Mouse (Mus musculus): ENCODE measurements around the gene Pex11b. TPM values are rescaled to one million over a fixed set of nuclear protein-coding genes. Genes with fewer than 3 reads are reported as not detected.

Pex11b gene
- polyA plus RNA-seq (2015; fragmentation: Nextera tagmentation; extraction: Ambion mirVana): 56.2 and 58.3 TPM in 2 replicates

DNA sequence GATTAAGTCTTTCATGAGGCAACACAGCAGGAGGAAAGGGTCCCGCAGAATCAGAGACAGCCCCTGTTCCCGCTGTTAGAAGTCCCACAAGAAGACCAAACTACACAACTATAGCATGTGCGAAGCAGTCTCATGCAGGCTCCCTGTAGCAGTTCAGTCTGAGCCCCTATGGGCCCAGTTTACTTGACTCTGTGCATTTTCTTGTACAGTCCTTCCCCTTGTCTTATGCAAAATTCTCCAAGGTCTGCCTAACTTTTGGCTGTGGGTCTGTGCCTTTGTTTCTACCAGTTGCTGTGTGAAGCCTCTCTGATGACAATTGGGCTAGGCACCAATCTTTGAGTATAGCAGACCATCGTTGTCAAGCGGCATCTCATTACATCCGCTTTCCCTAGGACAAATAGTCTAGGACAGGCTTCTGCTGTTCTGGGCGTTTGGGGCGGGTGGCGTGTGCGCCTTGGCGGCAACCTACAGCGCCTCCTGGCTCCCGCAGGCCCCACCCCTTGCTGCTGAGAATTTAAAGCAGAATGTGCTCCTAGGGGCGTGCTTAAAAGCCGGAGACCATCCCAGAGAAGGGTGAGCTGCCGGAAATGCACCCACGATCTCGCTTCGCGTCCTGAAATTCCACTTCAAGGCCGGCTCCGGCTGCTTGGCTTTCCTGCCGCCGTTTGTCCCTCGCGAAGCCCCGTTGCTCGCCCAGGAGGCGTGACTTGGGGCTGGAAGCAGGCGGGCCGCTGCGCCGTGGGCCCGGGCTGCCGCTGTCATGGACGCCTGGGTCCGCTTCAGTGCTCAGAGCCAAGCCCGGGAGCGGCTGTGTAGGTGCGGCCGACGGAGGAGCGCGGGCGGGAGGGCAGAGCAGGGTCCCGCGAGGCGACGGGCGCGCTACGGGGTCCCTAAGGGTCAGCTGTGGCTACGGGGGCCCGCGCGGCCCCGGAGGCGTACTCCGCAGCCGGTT lies at the start of gene Pex11b, which contains the start of gene Gm42957:
Pex11b (plus strand) TSS at position 449 of the 952 bp plus-strand sequence.
Gm42957 (plus strand) TSS at position 547 of the 952 bp plus-strand sequence.
- WGBS: 2% methylated on average over 60 of the region's 60 CpGs
- H3K27ac ChIP-seq: peak within 1 kb of the TSS; percentile 87
- peak; percentile 95 for ATAC-seq (ENCODE audit: borderline replicate concordance, extremely low read depth, low FRiP score, low TSS enrichment)
- no peaks in the 10 kb centered on the region for H3K27me3 ChIP-seq
- H3K9ac ChIP-seq: peak within 1 kb of the TSS; percentile 97
- peaks cover 45% of the 10 kb centered on the region for H3K36me3 ChIP-seq
- peaks cover 25% of the 10 kb centered on the region for H3K4me1 ChIP-seq
- no peaks in the 10 kb centered on the region for H3K9me3 ChIP-seq
- H3K4me3 ChIP-seq: peak within 1 kb of the TSS; percentile 93
- peak within 1 kb of the TSS; percentile 77 for H3K4me2 ChIP-seq

DNA sequence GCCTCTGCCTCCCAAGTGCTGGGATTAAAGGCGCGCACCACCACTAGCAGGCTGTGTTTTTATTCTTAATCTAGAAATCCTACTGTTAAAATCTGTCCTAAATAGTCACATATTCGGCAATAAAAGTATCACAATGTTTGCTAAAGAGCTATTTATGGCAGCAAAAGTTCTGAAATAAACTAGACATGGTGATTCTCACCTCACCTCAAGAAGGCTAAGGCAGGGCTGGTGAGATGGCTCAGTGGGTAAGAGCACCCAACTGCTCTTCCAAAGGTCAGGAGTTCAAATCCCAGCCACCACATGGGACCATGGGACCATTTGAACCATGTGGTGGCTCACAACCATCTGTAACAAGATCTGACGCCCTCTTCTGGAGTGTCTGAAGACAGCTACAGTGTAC lies 44.5 kb upstream of the Pex11b start:
- no peak overlapping the region for H3K4me3 ChIP-seq
- WGBS: 79% methylated on average over 4 of the region's 4 CpGs
- peaks cover 9% of the 10 kb centered on the region for H3K27me3 ChIP-seq
- no peak for ATAC-seq (ENCODE audit: borderline replicate concordance, extremely low read depth, low FRiP score, low TSS enrichment)
- H3K9me3 ChIP-seq: no peaks in the 10 kb centered on the region
- no peaks in the 10 kb centered on the region for H3K36me3 ChIP-seq
- H3K27ac ChIP-seq: no peak overlapping the region
- no peak overlapping the region for H3K9ac ChIP-seq
- no peak overlapping the region for H3K4me2 ChIP-seq
- H3K4me1 ChIP-seq: peaks cover 15% of the 10 kb centered on the region

DNA sequence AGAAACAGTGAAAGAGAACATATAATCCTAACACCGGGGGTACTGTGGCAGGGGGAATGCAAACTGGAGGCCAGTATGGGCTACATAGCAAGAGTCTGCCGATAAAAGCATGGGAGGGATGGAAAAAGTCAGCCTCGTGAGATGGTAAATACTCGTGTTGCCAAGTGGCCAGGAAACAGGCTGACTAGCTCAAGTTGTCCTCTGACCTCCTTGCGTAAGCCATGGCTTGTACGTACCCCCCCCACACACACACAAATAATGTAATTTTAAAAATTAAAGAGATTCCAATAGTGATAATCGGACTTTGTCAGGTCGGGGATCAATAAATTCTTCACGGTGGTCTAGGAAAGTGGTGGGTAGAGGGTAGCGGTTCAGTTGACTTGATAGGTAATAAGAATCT lies 41.8 kb upstream of the Pex11b start:
- 0% methylated on average over 10 of the region's 10 CpGs for WGBS
- Histone ChIP-seq H3K4me3 (peak overlapping the region; percentile 70), H3K4me2 (peak overlapping the region; percentile 66), H3K9me3 (no peaks in the 10 kb centered on the region), H3K27me3 (peaks cover 34% of the 10 kb centered on the region), H3K27ac (peak overlapping the region; percentile 83; the same call in 1 of the 2 replicates), H3K36me3 (no peaks in the 10 kb centered on the region), H3K4me1 (peaks cover 40% of the 10 kb centered on the region), H3K9ac (peak overlapping the region; percentile 71)
- ATAC-seq (ENCODE audit: borderline replicate concordance, extremely low read depth, low FRiP score, low TSS enrichment): no peak

DNA sequence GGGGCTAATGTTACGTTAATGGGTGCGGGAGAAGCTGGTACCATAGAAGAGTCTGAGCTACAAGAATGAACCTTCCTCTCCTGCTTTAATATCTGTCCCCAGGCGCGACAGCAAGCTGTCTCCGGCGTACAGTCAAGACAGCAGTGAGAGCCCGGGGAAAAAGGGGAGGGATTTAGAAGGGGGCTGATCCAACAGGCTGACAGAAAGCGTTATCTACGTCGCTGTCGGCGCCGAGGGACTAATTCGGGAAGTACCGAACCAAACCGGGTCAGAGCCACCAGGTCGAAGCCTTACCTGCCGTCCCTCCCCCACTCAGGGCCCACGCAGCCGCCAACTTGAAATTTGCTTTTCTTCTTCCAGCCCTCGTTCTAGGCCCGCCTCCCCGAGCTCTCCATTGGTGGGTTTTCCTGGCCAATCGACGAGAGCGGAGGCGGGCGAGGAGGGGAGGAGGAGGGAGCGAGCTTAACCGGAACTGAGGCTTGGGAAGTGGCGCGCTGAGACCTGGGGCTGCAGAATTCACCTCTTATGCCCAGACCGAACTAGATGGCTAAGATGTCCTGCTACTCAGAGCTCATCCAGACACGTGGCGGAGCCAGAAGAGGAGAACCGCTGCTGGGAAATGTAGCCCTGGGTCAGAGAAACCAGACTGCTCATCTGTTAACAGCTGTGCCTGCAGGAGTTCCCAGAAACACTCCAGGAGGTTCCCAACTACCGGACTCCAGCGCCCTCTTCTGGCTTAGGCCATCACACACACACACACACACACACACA lies 41.2 kb upstream of the Pex11b start, which contains the start of gene Polr3gl:
Polr3gl (minus strand) TSS at position 392 of the 771 bp plus-strand sequence.
- H3K9ac ChIP-seq: peak within 1 kb of the TSS; percentile 71
- no peaks in the 10 kb centered on the region for H3K36me3 ChIP-seq
- under 1% methylated on average over 38 of the region's 38 CpGs for WGBS
- peak; percentile 89 for ATAC-seq (ENCODE audit: borderline replicate concordance, extremely low read depth, low FRiP score, low TSS enrichment)
- H3K27ac ChIP-seq: peak within 1 kb of the TSS; percentile 83
- H3K4me3 ChIP-seq: peak within 1 kb of the TSS; percentile 70
- H3K4me1 ChIP-seq: peaks cover 40% of the 10 kb centered on the region
- H3K27me3 ChIP-seq: peaks cover 39% of the 10 kb centered on the region
- H3K4me2 ChIP-seq: peak within 1 kb of the TSS; percentile 66
- H3K9me3 ChIP-seq: no peaks in the 10 kb centered on the region

DNA sequence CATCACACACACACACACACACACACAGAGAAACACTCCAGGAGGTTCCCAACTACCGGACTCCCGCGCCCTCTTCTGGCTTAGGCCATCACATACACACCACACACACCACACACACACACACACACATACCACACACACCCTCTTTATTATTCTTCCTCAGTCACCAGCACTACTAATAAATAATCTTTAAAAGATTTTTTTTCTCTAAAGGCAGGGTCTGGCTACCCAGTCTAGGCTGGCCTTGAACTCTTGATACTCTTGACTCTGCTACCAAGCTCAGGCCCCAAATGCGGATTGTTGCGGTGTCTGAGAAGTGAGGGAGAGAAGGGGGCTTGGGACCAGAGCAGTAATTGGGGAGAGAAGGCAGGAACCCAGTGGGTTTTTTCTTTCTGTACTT lies 40.3 kb upstream of the Pex11b start:
- Histone ChIP-seq H3K9ac (no peak overlapping the region), H3K36me3 (no peaks in the 10 kb centered on the region), H3K4me3 (no peak overlapping the region), H3K27ac (no peak overlapping the region), H3K4me2 (no peak overlapping the region), H3K27me3 (peaks cover 44% of the 10 kb centered on the region), H3K9me3 (no peaks in the 10 kb centered on the region), H3K4me1 (peaks cover 40% of the 10 kb centered on the region)
- ATAC-seq (ENCODE audit: borderline replicate concordance, extremely low read depth, low FRiP score, low TSS enrichment): no peak
- 76% methylated on average over 5 of the region's 5 CpGs for WGBS

DNA sequence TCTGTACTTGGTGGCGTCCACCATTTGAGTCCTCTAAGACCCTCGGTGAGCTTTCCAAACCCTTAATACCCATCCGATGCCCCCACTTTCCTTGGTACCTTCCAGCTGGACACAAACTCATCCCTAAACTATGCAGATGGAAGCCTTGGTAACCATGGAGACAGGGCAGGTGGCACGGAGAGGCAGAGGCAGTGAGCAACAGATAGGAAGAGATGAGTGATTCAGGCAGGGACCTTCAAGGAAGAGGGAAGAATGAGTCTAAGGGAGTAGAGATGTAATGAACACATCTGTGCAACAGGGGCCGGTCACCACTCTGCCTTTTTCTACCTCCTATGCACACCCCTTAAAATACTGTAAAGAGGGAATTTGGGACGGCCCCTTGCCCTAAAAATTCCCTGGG lies 39.5 kb upstream of the Pex11b start:
- peaks cover 47% of the 10 kb centered on the region for H3K4me1 ChIP-seq
- peaks cover 44% of the 10 kb centered on the region for H3K27me3 ChIP-seq
- ATAC-seq (ENCODE audit: borderline replicate concordance, extremely low read depth, low FRiP score, low TSS enrichment): no peak
- no peaks in the 10 kb centered on the region for H3K9me3 ChIP-seq
- H3K9ac ChIP-seq: no peak overlapping the region
- peak overlapping the region; percentile 46; the same call in 1 of the 2 replicates for H3K4me3 ChIP-seq
- H3K27ac ChIP-seq: no peak overlapping the region
- no peaks in the 10 kb centered on the region for H3K36me3 ChIP-seq
- peak overlapping the region; percentile 96 for H3K4me2 ChIP-seq
- 25% methylated on average over 6 of the region's 6 CpGs for WGBS

DNA sequence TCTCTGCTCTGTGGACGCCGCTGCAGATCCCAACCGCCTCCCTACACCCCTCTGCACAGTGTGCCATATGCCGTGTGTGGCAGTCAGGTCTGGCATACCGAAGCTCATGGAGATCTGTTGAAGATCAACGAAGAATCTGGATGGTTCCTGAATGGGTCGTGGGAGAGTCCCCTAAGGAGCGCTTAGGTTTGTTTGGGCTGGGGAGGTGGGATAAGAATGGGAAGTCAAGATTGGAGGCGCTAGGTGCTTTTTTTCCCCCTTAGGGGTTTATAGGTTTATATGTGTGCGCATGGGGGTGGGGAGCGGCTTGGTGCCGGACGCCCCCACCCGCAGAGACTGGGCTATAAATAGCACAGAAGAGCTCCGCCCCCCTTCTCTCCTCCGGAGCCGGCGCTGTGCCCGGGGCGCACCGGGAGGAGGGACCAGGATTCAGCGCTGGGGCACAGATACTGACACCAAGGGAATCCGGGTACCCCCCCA lies 38.9 kb upstream of the Pex11b start, which contains the start of gene Ankrd34a:
Ankrd34a (plus strand) TSS at position 409 of the 480 bp plus-strand sequence.
- Histone ChIP-seq H3K4me3 (peak within 1 kb of the TSS; percentile 46), H3K27me3 (peaks cover 44% of the 10 kb centered on the region), H3K4me1 (peaks cover 48% of the 10 kb centered on the region), H3K36me3 (no peaks in the 10 kb centered on the region), H3K4me2 (peak within 1 kb of the TSS; percentile 96), H3K9ac (peak within 1 kb of the TSS; percentile 50), H3K9me3 (no peaks in the 10 kb centered on the region), H3K27ac (peak within 1 kb of the TSS; percentile 70; the same call in 1 of the 2 replicates)
- 0 out of 2 replicates have a peak, but pooled peaks have one; percentile 5 for ATAC-seq (ENCODE audit: borderline replicate concordance, extremely low read depth, low FRiP score, low TSS enrichment)
- under 1% methylated on average over 22 of the region's 23 CpGs for whole genome bisulfite sequencing

DNA sequence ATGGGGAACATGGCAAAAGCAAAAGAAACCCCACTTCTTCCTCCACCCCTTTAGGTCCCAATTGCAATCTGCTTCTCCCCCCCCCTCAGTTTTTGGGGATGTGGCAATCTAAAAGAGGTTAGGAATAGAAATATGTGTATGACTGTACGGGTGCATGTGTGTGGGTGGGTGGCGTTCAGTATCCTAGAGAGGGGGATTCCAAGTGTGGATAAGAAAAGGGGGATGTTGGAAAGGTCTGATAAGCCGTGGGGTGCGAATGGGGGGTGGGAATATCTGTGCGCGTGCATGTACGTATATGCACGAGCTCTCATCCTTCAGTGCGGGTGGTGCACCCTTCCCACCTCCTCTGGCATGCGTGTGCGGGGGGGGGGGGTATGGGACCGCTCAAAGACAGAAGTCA lies 38.3 kb upstream of the Pex11b start:
- H3K4me1 ChIP-seq: peaks cover 48% of the 10 kb centered on the region
- WGBS: 2% methylated on average over 10 of the region's 12 CpGs
- no peak overlapping the region for H3K27ac ChIP-seq
- H3K9ac ChIP-seq: peak overlapping the region; percentile 50
- H3K27me3 ChIP-seq: peaks cover 44% of the 10 kb centered on the region
- H3K36me3 ChIP-seq: no peaks in the 10 kb centered on the region
- ATAC-seq (ENCODE audit: borderline replicate concordance, extremely low read depth, low FRiP score, low TSS enrichment): no peak
- peak overlapping the region; percentile 96 for H3K4me2 ChIP-seq
- peak overlapping the region; percentile 46 for H3K4me3 ChIP-seq
- H3K9me3 ChIP-seq: no peaks in the 10 kb centered on the region

DNA sequence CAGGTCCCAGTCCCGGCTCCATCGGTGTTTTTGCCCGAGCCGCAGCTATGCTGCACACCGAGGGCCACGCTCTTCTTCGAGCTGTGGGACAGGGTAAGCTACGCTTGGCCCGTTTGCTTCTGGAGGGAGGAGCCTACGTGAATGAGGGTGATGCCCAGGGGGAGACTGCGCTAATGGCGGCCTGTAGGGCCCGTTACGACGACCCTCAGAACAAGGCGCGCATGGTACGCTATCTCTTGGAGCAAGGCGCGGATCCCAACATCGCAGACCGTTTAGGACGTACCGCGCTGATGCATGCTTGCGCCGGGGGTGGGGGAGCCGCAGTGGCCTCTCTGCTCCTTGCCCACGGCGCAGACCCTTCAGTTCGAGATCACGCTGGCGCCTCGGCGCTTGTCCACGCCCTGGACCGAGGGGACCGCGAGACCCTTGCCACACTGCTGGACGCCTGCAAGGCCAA lies 37.7 kb upstream of the Pex11b start:
- Histone ChIP-seq H3K36me3 (no peaks in the 10 kb centered on the region), H3K9ac (peak overlapping the region; percentile 50), H3K4me2 (peak overlapping the region; percentile 96), H3K27me3 (peaks cover 44% of the 10 kb centered on the region), H3K27ac (peak overlapping the region; percentile 70), H3K9me3 (no peaks in the 10 kb centered on the region), H3K4me3 (peak overlapping the region; percentile 46), H3K4me1 (peaks cover 44% of the 10 kb centered on the region)
- WGBS: under 1% methylated on average over 40 of the region's 40 CpGs
- ATAC-seq (ENCODE audit: borderline replicate concordance, extremely low read depth, low FRiP score, low TSS enrichment): no peak

DNA sequence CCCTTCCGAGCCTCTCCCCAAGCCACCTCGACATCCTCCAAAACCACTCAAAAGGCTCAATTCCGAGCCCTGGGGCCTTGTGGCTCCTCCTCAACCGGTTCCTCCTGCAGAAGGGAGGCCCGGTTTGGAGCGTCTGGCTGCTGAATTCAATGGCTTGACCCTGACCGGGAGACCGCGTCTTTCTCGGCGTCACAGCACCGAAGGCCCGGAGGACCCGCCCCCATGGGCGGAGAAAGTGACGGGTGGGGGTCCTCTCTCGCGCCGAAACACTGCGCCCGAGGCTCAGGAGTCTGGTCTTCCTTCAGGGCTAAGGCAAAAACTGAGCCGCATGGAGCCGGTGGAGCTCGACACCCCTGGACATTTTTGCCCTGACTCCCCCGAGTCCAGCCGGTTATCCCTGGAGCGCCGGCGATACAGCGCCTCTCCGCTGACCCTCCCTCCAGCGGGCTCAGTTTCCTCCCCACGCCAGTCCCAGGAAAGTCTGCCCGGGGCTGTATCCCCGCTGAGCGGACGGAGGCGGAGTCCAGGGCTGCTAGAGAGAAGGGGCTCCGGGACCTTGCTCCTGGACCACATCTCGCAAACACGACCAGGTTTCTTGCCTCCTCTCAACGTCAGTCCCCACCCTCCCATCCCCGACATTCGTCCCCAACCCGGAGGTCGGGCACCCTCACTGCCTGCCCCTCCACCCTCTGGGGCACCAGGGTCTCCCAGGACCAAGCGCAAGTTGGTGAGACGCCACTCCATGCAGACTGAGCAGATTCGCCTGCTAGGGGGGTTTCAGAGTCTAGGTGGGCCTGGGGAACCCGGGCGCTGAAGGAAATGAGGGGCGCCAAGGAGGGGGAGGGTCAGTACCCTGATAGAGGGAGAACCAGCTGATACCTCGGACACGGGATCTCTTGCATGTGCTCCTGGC lies 36.8 kb upstream of the Pex11b start:
- H3K36me3 ChIP-seq: no peaks in the 10 kb centered on the region
- peak overlapping the region; percentile 96 for H3K4me2 ChIP-seq
- WGBS: 3% methylated on average over 54 of the region's 54 CpGs
- no peaks in the 10 kb centered on the region for H3K9me3 ChIP-seq
- peak overlapping the region; percentile 50 for H3K9ac ChIP-seq
- H3K4me1 ChIP-seq: peaks cover 44% of the 10 kb centered on the region
- H3K27ac ChIP-seq: peak overlapping the region; percentile 70
- peak overlapping the region; percentile 46 for H3K4me3 ChIP-seq
- peaks cover 44% of the 10 kb centered on the region for H3K27me3 ChIP-seq
- ATAC-seq (ENCODE audit: borderline replicate concordance, extremely low read depth, low FRiP score, low TSS enrichment): peak; percentile 5; the same call in 1 of the 2 replicates
